Mouse (Mus musculus) heart, adult 8-10 months (tissue): ENCODE measurements around the gene Rgs16. TPM values are rescaled to one million over a fixed set of nuclear protein-coding genes. Genes with fewer than 3 reads are reported as not detected.
"Not testable (repeated sequence)": the region's sequence is repeated elsewhere in the genome, so short reads cannot be mapped to it uniquely, and the experiment has no call there.

Source experiments
- DNase-seq: peaks from one replicate; pipeline ENCODE4 v3.0.0; 2022; ENCODE audit warnings: low spot score
- total RNA-seq, 4 experiments: library from RNA; stranded (reverse); gene quantifications; 2 replicates each; pipeline ENCODE4 v1.2.4; 2022

Rgs16 gene
- total RNA-seq, 4 experiments from 2014 or later: 1.2 to 2.6 (median 2.0) TPM

DNA sequence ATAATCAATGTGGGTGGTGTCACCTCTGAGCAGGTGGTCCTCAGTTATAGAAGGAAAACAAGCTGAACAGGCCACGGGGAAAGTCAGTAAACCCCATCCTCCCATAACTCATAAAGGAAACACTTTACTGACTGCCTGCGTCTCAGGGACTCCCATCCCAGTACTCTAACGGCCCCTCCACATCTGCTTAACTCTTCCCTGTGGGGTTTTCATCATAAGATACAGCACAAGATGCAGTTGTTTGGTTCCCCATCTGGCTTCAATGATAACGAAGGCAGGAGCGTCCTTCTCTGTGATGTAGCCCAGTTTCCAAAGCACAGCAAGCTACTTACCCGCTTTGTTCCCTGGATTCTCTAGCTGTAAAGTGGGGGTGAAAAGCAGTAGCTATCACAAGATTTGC is 9.9 kb downstream of the Rgs16 start:
- no peak for DNase-seq

DNA sequence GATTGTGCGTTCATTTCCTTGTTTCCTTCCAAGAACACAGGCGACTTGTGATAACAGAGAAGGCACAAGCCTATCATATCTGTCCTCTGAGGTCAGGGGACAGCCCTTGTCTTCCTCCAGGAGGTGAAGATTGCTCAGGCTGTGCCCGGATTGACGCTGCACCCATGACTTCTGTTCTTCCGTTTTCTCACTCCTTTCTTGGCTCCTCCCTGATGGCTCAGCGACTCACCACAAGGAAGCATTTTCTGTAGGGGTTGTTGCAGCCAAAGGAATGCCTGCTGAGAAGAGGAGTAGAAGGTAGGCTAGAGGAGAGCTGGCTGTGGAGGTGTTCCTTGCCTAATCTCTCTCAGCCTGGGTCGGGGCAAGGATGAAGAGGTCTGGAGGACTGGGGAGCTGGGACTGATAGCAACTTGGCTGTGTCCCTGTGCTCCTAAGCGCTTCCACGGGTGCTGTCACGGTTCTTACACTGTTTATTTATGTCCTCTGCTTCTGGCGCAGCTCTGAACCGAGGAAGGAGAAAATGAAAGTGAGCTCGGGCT is 11.7 kb downstream of the Rgs16 start:
- DNase-seq: peak; percentile 57

DNA sequence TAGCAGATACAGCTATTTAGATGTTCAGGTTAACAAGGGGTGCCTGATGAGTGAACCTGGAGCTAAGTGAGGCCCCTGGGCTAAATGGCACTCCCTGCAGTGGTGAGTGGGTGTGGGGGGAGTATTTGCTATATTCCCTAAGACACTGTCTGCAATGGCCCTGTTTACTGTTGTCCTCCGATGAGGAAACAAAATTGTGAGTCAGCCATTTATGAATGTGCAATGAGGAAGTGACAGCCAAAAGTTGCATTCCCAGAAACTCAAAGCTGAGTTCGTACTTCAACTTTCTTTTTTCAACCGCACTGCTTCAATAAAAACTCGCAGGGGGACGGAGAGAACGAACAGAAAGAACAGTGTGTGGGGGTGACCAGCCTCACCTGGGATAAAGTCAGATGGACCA is 12.4 kb downstream of the Rgs16 start:
- no peak for DNase-seq

DNA sequence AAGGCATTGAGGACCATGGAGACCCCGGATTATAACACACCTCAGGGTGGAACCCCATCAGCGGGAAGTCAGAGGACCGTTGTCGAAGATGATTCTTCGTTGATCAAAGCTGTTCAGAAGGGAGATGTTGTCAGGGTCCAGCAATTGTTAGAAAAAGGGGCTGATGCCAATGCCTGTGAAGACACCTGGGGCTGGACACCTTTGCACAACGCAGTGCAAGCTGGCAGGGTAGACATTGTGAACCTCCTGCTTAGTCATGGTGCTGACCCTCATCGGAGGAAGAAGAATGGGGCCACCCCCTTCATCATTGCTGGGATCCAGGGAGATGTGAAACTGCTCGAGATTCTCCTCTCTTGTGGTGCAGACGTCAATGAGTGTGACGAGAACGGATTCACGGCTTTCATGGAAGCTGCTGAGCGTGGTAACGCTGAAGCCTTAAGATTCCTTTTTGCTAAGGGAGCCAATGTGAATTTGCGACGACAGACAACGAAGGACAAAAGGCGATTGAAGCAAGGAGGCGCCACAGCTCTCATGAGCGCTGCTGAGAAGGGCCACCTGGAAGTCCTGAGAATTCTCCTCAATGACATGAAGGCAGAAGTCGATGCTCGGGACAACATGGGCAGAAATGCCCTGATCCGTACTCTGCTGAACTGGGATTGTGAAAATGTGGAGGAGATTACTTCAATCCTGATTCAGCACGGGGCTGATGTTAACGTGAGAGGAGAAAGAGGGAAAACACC is 13.7 kb downstream of the Rgs16 start:
- DNase-seq: no peak

DNA sequence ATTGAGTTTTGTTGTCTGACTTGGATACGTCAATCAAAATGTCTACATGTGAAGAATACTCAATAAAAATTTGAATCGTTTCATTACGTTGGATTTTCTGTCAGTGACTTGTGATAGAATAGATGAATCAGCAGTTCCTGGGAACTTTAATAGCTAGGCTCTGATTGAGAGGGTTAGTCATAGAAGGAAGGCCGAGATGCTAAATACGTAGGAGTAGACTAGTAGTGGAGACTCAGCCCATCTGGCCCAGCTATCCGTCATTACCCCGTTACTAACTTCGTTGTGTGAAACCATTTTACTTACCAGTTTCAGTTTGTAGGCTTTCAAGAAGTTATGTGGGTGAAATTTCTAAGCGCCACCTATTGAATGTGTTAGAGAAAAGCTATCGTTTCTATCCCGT is 24.0 kb downstream of the Rgs16 start:
- DNase-seq: no peak

DNA sequence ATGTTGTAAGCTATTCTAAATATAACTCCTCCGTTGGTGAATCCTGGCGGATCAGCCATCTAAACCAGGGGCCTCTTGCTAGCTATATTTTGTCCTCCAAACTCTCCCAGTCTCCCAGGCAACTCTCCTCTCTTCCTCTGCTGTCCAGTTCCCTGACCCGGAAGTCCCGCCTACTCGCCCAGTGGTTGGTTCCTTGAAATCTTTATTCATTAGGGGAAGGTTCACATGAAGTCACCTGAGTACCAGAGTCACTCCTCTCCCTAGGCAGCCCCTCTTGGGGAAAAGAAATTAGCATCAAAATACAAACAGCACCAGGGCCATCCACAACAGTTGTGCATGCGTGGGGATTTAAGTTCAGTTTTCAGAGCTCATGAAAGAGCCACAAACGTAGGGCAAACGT is 26.1 kb downstream of the Rgs16 start:
- no peak for DNase-seq

DNA sequence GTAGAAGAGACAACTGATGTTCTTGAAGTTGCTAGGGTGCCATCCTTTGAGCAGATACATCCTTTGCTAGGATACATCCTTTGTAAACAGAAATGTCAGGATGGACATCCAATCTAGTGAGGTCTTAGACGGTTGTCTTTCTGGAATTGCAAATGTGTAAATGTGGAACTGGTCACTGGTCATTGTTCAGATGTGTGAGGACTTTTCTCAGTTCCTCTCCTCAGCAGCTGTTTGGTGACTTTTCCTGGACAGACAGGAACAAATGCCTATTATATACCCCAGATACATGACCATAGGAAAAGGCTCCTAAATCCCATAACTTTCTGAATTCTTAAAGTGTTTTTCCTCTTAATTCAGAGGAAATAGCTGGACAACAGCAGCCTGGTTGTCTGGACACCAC is 27.1 kb downstream of the Rgs16 start:
- DNase-seq: no peak

DNA sequence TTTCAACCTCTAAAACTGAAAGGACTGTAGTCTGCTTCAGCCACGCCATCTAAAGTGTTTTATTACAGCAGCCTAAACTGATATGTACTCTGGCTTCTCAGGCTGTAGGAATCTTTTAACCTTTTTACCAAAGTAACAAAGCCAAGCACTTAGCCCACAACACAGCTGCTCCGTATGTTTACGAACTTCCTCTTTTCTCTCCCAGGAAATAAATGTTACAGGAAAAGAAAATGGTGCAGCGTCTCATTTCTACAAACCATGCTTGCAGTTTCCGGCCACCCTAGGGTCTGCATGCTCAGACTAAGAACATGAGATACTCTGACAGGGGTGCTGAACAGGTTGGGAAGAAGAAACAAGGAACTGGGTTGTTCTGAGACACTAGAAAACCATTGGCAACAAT is 28.3 kb downstream of the Rgs16 start:
- no peak for DNase-seq

DNA sequence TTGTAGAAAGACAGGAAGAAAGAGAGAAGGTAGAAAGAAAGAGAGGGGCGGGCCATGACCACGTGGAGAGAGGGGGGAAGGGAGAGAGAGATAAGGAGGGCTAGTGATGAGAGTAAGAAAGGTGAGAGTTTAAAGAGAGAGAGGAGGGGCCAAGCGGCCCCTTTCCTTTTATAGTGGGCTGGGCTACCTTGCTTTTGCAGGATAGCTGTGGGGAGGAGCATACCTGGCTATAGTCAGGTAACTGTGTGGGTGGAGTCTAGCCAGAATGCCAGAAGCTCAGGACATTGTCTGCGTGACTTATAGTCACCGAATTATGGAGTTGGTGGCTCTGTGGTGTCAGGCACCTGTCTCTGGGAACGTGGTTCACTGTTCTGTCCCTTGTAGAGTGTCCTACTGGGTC is 29.4 kb downstream of the Rgs16 start:
- DNase-seq: not testable (repeated sequence)

DNA sequence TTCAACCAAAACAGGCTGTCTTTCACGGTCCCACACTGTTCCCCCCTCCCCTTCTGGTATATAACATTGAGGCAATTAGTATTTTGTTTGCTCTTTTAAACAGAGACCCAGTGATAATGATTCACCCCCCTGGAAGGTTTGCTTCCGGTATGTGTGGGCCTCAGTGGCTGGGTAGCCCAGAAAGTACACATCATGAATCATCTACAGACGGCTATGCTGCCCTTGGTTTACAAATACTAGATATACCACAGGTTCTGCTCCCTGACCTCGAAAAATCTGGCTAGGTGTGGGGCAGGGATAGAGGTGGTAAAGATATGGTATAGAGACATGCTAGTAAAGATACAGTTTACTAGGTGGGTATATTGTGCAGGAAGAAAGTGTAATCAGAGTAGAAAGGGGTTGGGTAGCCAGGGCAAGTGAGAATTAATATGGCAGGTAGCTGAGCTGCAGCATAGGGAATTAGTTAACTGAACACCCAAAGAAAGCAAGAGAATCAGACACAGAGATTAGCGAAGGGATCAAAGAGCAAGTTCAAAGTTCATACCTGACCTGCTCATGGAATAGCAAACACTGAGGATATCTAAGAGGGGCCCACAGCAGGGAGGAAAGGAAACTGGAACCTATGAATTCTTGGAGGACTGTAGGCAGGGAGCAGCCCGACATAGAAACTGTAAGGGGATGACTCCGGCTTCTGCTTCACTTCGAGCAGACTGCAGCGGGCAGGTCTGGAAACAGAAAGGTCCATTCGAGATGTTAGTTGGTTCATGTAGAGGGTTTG is 30.0 kb downstream of the Rgs16 start:
- DNase-seq: no peak

DNA sequence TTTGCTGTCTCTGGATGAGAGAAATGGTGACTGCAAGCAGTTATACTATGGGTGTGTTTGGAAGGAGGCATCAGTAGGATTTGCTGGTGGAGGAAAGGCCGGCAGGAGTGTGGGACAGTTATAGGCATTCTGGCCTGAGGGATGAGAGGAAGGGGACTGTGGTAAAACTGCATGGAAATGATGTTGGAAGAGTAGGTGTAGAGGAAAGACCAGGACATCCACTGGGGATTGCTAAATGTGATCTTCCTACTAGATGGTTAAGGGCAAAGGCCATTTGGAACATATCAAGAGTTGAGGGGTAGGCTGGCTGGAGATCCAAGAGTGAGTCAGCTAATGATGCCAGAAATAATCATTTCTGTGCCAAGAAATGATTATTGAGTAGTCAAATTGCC is 30.6 kb downstream of the Rgs16 start:
- DNase-seq: no peak

DNA sequence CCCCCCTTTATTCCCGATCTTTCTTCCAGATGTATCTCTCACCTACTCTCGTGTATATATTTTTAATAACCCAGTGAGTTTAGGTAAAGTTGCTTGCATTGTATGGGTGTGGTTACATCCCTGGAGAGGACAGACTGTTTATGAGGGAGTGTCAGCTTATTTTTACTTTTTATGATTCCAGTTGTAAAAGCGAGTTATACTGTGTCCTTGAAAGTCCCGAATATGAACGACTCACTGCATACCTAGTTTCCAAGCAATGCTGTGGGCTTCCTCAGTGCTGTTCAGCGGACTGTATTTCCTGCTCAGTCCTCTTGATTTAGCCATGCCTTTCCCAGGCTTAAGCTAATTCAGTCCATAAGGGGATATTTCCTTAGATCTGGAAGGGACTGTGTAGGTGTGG is 35.0 kb downstream of the Rgs16 start:
- no peak for DNase-seq

DNA sequence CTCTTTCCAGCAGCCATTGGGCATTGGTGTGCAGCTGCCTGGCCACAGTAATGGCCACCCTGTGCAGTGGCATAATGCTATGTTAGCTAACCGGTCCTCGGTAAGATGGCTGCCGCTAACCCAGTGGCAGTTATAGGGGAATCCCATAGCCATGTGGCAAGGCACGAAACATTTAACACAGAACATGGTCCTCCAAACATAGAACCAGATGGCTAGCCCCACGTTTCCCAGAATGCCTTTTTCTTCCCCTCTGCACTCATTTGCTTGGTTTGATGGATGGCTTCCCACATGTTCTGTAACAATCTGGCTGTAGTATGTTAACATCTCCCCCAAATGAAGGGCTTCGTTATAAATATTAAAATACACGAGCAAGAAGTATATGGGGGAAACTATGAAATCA is 36.1 kb downstream of the Rgs16 start:
- DNase-seq: no peak

DNA sequence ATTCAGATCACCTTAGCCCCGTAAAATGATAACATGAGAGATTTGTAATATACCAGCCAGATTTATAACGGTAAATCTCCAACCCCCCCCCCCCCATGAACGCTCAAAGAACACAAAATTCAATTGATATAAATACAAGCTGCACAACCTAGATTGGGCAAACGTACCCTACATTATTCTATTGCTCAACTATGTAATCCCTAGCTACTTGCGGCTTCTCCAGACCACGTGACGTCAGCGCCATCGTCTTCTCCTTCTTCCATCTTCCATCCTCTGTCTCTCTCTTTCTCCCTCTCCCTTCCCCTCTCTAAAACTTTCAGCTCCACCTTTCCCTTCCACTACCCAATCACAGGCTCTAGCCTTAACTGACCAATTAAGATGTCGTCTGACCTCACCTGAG is 38.1 kb downstream of the Rgs16 start:
- DNase-seq: no peak

DNA sequence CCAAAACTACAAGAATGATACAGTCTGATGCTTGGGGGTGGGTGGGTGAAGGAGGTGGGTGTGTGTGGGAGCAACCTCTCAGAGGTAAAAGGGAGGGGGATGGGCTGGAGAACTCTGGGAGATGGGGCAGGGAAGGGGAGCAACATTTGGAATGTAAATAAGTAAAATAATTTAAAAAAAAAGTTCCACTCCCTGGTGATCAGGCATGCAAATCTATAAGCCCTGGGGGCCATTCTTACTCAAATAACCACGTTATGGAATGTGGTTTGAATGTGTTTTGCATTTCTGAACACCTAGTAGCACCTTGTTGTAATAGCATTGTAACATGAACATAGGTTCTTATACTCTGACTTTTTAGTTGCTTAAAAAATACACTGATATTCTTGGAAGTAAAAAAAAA is 43.2 kb downstream of the Rgs16 start:
- no peak for DNase-seq

DNA sequence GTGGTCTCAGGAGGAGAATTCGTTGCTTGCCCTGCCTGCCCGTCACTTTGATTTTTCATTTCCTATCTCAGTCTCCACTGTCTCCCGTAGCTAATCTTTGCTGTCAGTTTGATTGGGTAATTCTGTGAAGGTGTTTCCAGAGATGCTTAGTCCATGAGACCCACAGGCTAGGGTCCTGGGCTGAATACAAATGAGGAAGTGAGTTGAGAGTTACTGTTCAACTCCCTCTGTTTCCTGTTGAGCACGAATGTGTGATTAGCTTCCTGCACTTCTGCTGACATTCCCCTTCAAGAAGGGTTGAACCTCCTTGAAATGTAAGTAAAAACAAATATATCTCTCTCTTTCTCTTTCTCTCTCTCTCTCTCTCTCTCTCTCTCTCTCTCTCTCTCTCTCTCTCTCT is 45.5 kb downstream of the Rgs16 start:
- DNase-seq: no peak

DNA sequence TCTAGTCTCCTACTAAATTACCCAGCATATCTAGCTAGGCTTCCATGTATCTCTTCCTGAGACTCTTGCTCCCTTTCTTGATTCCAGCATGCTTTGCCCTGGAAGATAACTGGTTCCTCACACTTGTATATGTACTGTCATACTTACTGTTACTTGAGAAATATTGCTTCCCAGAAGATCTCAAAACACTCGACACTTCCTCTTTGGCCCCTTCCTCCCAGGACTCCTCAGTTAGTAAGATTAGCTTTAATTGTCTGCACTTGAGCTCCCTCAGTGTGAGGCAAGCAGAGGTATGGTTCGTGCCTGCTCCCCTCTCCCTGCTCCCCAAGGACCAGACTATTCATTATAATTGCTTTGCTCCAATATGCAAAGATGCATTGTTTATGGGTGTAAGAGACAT is 50.6 kb downstream of the Rgs16 start:
- DNase-seq: no peak

DNA sequence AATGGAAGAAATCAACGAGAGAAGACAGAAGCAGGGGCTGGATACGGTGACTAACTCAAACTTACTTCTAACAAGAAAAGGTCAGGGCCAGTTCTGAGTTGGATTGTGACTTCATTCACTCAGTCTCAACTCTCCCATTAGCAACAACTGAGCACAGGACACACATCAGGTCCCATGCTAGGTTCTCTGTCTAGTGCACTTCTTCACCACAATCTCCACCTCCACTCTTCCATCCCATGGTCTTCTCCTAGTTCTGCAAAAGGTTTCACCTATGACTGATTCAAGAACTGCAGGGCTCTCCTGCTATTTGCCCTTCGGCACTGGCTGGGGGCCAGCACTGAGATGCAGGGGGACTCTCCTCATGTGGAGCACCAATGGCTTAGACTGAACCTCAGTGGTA is 54.1 kb downstream of the Rgs16 start:
- no peak for DNase-seq

Other genes with a start within 250 kb of the Rgs16 start
- gene Npl, start 190.3 kb upstream of the Rgs16 start, total RNA-seq: 1 to 10 TPM; 1.3 to 1.8 (median 1.8) TPM
- gene Rgs8, start 87.3 kb upstream of the Rgs16 start, total RNA-seq: not detected
- gene Rnasel, start 9.1 kb downstream of the Rgs16 start, total RNA-seq: 1 to 10 TPM; 3.8 to 4.4 (median 3.9) TPM
- not detected for gene Rgsl1, start 103.8 kb downstream of the Rgs16 start, total RNA-seq
- gene Teddm1b, start 134.0 kb downstream of the Rgs16 start, total RNA-seq: not detected
- not detected for gene Teddm1a, start 151.4 kb downstream of the Rgs16 start, total RNA-seq
- 100 to 1,000 TPM; 505 to 758 (median 680) TPM for gene Glul, start 159.6 kb downstream of the Rgs16 start, total RNA-seq
- gene Teddm2, start 159.9 kb downstream of the Rgs16 start, total RNA-seq: 1 to 10 TPM in 2 of 4 experiments, under 1 TPM in 2; 0.78 to 1.1 (median 0.91) TPM